Mouse (Mus musculus): ENCODE data around the gene Phactr4. TPM values are rescaled to one million over a fixed set of nuclear protein-coding genes. Genes with fewer than 3 reads are reported as not detected.
A peak's percentile ranks its signal among the peaks of the same experiment; 100 is the strongest.
"Not testable (repeated sequence)": the region's sequence is repeated elsewhere in the genome, so short reads cannot be mapped to it uniquely, and the experiment has no call there.

The Phactr4 gene
- total RNA-seq, 2 experiments from 2014 or later, result 29.2 to 29.4 TPM

DNA sequence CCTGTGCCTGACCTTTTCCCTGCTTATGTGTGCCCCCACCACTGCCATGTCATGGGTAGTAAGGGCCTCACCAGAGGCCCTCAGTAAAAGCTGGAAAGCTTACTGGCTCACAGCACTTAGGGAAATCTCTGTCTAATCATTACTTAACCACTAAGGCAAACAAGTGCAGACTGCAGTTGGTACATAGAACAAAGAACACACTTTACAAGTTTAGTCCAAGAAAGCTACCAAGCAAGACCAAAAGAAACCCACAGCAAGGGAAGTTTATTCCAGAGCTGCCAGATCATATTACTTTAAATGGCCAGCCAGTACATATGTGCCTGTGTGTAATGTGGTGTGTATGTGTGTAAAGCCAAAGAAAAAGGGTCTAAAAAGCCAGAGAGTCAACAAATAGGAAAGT, 6.3 kb downstream of the Phactr4 start:
- DNase-seq, result no peak
- intact Hi-C loops (cut with DNase I), result no loop called here

DNA sequence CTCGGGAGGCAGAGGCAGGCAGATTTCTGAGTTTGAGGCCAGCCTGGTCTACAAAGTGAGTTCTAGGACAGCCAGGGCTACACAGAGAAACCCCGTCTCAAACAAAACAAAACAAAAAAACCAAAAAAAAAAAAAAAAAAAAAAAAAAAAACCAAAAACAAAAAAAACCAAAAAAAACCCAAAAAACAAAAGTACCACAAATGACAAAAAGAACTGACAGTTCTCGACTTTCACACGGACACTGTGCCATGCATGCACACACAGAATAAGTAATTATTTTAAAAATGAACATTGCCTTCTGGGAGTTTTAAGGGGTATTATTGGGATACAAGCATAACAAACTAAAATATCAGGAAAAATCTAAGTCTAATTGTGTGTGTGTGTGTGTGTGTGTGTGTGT, 9.0 kb downstream of the Phactr4 start:
- intact Hi-C loops (cut with DNase I), result loop anchor here (5.0 kb wide), 3 partner anchors 36 to 121 kb away; partner anchors contain the start of gene Sesn2
- not testable (repeated sequence) for DNase-seq

DNA sequence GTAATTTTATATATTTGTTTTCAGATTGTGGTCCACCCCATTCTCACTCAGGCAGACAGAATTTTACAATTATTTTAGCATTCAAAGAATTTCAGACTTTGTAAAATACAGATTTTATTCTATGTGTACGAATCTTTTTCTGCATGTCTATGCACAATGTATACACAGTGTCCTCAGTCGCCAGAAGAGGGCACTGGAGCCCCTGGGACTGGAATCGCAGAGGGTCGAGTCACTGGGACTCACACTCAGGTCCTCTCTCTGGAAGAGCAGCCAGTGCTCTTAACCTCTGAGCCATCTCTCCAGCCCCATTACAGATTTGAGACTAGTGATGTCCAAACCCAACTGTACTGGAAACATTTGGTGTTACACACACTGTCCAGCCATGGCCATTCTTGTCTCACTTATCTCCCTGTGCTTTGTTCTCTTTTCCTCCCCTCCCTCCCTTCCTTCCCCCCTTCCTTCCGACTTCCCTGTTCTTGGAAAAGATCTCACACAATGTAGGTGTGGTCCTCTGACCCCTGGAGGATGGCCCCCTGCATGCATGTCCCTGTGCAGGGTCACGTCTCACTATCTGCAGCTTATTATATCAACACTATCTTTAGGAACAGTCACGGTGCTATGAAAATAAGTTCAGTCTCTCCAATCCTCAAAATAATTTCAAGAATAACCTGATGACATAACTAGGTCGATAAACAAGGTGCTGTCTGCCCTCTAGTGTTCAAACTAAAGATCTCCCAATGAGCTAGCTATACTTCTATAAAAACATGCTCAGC, 10.8 kb downstream of the Phactr4 start:
- peak; percentile 43 to 53 for DNase-seq
- intact Hi-C loops (cut with DNase I), result loop anchor here (2.0 to 5.0 kb wide), 4 partner anchors 34 to 119 kb away; partner anchors contain the start of gene Sesn2

DNA sequence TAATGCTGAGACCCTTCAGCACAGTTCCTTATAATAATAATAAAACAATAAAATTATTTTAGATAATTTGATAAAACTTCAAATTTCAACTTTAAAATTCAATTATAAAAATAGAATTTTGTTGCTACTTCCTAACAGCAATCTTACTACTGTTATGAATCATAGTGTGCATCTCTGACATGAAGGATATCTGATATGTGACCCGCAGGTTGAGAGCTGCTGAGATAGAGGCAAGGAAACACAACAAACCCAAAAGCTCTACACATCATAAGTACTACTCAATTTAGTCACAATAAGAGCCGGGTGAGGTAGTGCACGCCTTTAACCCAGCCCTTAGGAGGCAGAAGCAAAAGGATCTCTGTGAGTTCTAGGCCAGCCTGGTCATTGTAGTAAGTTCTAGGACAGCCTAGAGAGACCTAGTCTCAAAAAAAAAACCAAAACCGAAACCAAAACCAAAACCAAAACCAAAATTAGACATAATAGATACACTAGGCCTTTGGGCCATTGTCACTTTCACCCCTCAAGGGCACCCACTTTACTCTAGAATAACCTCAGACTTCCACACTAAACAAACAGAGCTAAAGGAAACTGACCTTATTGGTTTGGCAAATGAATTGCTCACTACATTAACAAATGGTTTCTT, 12.6 kb downstream of the Phactr4 start:
- intact Hi-C loops (cut with DNase I), result loop anchor here (2.0 to 5.0 kb wide), 4 partner anchors 32 to 117 kb away; partner anchors contain the start of gene Sesn2
- no peak for DNase-seq

DNA sequence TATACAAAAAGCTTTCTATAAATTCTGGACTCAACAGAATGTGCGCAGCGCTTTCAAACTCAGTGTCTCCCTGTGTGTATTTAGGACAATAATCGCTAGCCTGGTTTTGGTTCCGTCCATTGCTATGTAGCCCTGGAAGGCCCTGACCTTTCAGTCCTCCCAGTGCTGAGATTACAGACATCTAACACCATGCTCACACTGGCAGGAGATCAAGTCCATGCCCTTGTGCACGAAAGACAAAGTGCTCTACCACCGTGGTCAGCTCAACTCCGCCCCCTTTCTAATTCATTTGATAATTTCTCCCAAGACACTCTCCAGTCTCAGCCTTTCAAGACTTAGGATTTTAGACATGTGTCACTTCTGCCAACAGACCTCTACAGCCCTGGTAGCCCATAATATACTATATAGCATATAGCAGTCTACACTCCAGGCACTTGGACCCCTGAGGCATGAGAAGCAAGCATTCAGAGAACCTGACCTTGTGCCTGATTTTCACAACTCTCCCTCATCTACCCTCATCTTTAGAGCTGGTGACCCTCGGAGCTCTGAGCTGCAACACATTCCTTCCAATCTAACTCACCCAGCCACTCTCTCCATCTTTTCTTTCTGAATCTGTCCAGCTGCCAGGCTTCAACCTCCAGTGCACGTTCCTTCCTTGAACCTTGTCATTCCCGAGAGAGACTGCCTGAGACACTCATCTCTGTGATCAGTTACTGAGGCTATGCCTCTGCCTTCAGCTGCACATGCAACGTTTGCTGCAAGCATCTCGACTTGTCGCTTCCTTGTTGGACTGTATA, 15.7 kb downstream of the Phactr4 start:
- intact Hi-C loops (cut with DNase I), result no loop called here
- DNase-seq, result peak; percentile 39 to 45

DNA sequence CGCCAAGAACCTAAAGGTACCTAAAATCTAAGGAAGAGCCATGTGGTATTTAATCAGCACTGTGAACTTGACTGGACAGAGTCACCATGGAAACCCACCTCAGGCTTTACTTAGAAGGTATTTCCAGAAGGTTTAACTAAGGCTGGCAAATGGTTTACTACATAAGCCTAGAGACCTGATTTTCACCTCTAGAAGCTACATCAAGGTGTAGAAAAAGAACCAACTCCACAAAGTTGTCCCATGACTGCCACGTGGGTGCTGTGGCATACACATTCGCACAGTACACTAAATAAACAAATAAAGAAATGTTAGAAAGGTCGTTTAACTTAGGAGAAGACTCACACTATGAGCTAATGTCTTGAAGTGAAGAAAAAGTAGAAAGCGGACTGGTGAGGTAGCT, 17.7 kb downstream of the Phactr4 start:
- DNase-seq, result no peak
- intact Hi-C loops (cut with DNase I), result no loop called here

DNA sequence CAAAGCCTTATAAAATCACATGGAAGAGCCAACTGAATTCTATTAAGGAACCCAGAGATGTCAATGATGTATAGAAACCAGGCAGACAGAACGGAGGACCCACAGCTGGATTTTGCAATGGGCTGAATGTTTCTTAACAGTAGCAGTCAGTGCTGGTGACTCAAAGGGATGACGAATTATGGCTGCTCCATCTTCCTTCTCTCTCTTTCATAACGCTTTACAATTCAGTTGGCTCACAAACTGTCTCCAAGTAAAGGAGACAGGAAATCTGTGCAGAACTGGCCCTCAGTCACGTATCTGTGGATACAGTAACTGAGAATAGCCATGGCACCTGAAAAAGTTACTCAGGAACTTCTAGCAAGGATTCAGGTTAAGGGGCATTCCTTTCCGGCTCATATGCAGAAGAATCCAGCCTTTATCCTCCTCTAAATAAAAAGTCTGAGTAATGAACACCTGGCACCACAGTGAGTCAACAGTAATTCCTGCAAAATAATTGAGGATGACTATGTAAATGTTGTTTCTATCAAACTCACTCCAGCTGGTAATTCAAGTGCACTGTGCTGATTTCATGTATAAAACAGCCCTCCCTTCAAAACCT, 19.1 kb downstream of the Phactr4 start:
- intact Hi-C loops (cut with DNase I), result loop anchor here (2.0 kb wide), 1 partner anchor 16 kb away; no protein-coding TSS in a partner anchor
- no peak for DNase-seq

DNA sequence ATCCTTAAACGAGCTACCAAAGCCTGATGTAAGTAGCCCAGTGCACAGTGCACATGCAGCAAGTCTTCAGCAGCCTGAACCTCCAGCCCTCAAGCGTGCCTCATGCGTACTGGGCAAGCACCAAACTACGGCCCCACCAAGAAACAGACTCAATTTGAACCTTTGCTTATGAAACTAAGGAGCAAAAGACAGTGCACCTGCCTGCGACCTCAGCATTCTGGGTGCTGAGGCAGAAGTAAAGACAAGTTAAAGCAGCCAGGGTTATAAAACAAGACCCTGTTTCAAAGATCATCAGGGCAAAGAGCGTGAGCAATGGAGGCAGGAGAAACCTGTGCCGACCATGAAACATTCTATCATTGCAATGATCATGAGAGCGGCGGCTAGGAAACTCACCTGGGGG, 21.3 kb downstream of the Phactr4 start:
- intact Hi-C loops (cut with DNase I), result no loop called here
- DNase-seq, result no peak

DNA sequence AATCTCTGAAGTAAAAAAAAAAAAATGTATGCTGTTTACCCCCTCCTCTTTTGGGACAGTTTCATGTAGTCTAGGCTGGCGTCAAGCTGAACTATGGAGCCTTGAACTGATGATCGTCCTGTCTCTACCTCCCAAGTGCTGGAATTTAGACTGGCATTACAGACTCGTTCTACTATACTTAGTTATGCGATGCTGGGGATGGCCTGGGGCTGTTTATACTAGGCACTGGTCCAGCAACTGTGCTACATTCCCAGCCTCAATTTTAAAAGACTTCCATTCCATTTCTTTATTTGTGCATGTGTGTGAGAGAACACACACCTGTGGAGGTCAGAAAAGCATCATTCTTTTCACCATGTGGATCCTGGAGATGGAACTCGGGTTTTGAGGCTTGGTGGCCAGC, 23.4 kb downstream of the Phactr4 start:
- intact Hi-C loops (cut with DNase I), result no loop called here
- no peak for DNase-seq

DNA sequence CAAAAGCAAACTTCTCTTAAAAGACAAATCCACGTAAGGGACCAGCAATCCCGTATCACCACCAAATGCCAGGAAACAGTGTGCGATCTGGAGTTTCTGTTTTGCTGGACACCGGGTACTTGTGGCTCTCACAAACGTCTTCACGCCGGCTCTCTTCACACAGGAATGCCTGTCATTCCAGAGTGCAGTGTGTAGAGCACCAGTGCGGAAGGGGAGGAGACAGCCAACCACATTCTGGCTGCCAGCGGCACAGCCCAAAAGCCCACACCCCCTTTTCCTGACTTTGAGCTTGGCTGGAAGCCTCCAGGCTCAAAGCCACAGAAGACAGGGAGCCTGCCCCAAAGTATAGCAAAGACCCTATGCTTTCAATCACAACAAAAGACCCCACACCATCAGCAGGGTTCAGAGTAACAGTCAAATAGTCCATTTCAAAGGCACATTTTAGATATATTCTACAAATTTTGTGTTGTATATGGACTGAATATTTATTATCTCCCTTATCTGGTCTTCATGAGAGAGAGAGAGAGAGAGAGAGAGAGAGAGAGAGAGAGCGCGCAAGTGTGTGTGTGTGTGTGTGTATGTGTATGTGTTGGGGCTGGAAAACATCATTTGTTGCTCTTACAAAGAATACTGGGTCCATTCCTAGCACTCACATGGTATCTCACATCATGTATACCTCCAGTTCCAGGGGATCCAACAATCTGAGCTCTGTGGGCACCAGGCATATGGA, 24.1 kb downstream of the Phactr4 start:
- peak; percentile 88 to 89 for DNase-seq
- intact Hi-C loops (cut with DNase I), result no loop called here

DNA sequence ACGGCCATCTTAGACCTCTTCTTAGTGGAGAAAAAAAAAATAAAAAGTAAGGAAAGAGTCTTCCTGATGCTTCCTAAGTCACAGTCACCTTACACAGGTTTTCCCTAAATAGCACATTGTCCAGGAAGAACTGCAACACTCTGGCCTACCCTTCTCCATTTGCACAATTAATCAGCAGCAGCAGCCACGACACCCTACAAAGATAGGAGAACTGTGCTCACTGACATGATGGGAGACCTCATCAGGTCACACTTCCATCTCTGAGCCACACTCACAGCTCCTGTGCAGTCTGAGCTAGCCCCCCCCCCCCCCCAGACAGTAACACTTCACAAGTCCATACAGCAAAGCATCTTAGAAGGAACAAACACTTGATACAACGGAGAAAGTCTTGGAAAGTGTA, 25.2 kb downstream of the Phactr4 start:
- intact Hi-C loops (cut with DNase I), result no loop called here
- DNase-seq, result no peak

DNA sequence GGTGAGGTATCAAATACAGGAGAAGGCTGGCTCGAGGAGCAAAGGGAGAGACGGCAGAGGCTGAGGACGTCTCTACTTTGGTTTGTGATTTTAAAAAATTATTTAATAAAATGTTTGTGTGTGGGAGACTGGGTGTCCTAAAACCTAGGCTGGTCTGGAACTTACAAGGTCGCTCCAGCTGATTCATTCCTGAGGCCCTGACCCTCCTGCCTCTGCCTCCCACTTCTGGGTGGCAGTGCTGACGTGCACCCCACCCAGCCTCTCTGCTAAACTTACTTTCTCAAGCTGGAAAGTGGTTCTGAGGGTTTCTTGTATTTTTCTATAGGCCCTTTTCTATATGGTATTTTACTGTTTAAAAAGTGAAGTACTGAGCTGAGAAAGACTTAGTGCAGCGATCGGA, 26.0 kb downstream of the Phactr4 start:
- no peak for DNase-seq
- intact Hi-C loops (cut with DNase I), result no loop called here

DNA sequence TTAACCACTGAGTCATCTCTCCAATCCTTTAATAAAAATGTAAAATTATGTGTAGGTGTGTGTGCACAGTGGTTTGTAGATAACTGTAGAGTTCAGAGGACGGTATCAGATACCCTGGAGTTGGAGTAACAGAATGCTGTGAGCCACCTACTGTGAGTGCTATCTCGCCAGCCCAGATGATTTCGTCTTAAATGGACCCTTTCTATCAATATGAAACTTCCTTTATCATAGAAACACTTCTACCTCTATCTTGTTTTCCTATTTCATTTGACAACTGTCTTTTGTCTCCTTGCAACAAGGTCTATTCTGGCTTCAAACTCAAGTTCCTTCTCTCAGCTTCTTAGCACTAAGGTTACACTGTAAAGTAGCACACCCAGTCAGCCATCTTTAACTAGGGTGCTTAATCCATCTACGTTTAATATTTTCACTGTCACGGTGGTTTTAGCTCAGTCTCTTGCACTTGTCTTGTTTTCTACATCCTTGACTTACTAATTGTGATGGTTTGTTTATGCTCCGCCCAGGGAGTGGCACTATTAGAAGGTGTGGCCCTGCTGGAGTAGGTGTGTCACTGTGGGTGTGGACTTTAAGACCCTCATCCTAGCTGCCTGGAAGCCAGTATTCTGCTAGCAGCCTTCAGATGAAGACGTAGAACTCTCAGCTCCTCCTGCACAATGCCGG, 31.1 kb downstream of the Phactr4 start:
- DNase-seq, result no peak
- intact Hi-C loops (cut with DNase I), result no loop called here

DNA sequence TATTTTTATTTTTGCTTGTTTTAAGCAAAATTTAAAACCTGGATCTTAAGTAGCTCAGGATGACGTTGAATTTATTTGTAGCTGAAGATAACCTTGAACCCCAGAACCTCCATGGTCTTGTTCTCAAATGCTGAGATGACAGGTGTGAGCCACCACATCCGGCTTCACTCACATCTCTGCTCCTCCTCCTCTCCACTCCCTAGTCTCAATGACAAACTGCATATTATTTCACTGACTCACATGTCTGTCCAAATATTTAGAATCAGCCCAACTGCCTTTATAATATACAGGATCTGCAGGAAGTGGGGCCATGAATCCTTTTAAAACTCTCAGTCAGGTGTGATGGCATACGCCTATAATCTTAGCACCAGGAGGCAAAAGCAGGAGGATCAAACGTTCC, 33.0 kb downstream of the Phactr4 start:
- intact Hi-C loops (cut with DNase I), result no loop called here
- DNase-seq, result no peak

DNA sequence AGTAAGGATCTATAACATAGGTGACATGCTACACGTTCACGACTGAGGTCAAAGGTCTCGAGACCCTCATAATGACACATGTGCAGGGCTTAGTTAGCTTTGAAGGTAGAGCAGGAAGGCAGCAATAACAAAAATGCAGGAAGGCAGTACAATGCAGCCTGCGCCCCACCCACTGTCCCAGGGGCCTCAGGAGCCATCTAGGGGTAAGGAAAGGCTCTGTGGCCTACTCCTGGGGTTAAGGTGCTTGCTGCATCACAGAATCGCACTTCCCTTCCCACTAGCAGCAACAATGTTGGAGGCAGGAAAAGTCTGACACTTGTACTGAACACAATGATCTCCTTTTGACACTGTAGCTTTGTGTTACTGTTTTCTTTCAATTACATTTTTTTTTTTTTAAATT, 34.7 kb downstream of the Phactr4 start:
- intact Hi-C loops (cut with DNase I), result loop anchor here (2.0 kb wide), 1 partner anchor 15 kb away; no protein-coding TSS in a partner anchor
- peak in 1 of 2 experiments; percentile 24 for DNase-seq

DNA sequence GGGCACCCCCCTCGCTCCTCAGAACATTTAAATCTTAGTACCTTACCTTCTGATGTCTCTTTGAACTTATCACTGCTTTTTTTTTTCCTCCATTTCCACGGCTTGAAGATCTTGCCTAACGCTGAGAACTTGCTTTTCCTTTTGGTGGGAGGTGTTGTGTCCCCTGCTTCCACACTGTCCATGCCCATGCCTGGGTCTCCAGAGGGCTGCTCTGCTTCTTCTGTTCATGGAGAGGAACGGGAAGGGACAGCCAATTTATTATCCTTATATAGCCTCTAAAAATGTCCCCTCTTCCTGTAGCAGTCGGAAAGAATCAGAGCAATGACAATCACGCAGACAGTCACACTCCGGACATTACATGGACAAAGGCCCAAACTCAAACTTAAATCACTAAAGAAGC, 35.4 kb downstream of the Phactr4 start:
- intact Hi-C loops (cut with DNase I), result loop anchor here (2.0 kb wide), 1 partner anchor 16 kb away; no protein-coding TSS in a partner anchor
- peak; percentile 36 to 37 for DNase-seq

DNA sequence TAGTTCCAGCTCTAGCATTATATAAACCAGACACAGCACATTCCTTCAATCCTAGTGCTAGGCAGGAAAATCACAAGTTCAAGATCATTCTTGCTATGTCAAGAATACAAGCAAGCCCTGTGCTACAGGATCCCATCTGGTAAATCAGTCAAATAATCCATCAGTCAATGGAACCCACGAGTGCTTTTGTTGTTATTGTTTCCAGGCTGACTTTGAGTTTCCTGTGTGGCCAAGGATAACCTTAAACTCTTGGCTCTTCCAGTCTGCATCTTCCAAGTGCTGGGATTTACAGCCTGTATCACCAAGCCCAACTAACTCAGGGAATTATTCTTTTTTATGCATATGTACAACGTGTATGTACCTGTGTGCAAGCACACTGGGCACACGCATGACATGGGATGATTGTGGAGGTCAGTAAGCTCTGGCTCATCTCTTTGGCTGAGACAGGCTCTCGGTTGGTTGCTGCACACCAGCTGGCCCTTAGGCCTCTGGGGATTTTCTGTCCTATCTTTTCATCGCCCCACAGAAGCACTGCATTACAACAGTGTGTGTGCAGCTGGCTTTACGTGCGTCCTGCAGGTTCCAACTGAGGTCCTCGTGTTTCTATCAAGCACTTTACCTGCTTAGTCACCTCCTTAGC, 36.4 kb downstream of the Phactr4 start:
- intact Hi-C loops (cut with DNase I), result loop anchor here (2.0 kb wide), 1 partner anchor 17 kb away; no protein-coding TSS in a partner anchor

DNA sequence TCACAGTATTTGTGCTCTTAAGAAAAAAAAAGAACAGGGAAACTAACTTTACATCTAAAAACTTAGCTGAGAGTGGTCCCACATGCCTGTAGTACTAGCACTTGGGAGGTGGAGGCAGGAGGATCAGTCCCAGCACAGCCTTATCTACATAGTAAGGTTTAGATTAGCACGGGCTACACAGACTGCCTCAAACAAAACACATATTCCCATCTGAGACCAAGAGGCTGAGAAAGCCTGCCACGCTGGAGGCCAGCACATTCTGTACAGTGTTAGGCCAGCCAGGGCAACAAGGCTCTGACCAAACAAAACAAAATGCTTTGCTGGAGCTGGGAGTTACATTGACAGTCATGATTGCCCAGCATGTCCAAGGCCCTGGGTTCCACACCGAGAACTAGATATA, 38.8 kb downstream of the Phactr4 start:
- intact Hi-C loops (cut with DNase I), result no loop called here
- DNase-seq, result no peak

More for the DNA sequence above, 36.4 kb downstream of the Phactr4 start:
- DNase-seq, result peak in 1 of 2 experiments; percentile 29

DNA sequence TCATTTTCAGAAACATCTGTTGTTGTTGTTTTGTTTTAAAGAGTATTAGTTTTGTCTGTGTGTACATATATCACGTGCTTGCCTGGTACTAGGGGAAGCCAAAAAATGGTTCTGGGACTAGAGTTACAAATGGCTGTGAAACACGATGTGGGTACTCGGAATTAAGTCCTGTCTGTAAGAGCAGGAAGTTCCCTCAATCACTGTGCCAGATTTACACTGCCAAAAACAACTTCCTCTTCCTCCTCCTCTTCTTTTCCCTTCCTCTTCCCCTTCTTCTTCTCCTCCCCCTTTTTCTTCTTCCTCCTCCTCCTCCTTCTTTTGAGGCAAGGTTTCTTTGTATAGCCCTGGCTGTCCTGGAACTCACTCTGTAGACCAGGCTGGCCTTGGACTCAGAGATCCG, 40.0 kb downstream of the Phactr4 start:
- DNase-seq, result no peak
- intact Hi-C loops (cut with DNase I), result no loop called here
